Mouse (Mus musculus) A20 (cell line): ENCODE data around the gene Hip1.

Source experiments
- DNase-seq: peaks from one replicate; pipeline ENCODE4 v3.0.0-alpha.2; 2011; ENCODE audit warnings: low read depth, low spot score

The Hip1 gene

GRCm38 (mm10) chr5:135544865-135545797, at the start of gene Hip1:
Gene Hip1 (minus strand): TSS chr5:135545120.
- DNase-seq = peak; percentile 99

DNA sequence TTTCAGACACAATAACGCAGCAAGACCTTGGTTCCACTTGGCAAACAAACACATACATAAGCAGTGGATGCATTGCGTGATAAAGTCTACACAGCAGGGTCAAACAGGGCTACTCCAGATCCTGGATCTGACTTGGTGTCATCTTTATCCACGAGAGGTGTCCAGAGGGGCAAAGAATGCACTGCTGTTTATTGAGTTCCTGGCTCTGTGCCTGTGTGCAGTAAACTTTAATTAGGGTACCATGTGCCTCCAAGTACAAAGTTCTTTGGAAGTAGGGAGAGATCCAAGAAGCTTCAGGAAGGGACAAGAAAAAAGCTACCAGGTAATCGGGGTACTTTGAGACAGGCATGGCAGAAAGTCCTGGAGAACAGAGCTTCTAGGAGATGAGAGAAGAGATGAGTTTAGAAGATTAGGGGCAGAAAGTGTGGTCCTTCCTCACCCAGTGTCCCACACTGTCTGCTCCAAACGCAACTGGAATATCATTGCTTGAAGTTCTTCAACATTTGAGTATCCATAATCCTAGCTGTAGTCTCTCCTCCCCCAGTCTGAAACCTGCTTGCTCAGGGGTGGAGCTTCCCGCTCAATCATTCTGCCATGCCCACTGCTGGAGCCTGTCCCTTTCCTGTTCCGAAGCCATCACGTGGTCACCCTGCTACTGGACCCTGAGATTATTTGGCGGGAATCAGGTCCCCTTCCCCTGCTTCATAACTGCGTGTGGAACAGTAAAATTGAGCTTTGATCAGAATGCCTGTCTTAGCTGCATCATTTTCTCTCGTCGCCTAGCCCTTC, 45.3 kb upstream of the Hip1 start:
- DNase-seq = no peak

DNA sequence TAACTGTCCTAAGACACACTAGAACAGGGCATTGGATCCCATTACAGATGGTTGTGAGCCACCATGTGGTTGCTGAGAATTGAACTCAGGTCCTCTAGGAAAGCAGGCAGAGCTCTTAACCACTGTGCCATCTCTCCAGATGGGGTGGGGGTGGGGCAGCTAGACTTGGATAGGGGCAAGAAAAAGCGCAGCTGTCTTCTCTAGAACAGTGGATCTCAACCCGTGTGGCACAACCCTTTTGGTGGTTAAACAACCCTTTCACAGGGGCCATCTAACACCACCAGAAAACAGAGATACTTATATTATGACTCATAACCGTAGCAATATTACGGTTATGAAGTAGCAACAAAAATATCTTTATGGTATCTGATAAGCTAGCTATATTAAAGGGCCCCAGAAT, 42.8 kb upstream of the Hip1 start:
- DNase-seq = no peak

GRCm38 (mm10) chr5:135585691-135586090, 40.8 kb upstream of the Hip1 start:
- no peak for DNase-seq

DNA sequence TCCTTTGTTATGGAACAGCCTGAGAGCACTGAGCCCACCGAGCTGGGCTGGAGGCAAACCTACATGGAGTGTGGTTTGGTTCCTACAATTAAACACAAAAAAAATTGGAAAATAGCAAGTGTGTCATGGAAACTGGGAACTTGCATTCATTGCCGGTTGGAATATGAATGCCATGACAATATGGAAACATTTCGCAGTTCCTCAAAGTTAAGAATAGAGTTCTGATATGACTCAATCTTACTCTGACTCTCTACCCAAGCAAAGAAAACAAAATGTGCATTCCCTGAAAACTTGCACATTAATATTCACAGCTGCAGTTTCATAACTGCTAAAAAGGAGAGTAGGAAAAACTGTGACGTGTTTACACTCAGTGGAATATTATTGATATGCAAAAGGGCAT, 37.4 kb upstream of the Hip1 start:
- DNase-seq = no peak

DNA sequence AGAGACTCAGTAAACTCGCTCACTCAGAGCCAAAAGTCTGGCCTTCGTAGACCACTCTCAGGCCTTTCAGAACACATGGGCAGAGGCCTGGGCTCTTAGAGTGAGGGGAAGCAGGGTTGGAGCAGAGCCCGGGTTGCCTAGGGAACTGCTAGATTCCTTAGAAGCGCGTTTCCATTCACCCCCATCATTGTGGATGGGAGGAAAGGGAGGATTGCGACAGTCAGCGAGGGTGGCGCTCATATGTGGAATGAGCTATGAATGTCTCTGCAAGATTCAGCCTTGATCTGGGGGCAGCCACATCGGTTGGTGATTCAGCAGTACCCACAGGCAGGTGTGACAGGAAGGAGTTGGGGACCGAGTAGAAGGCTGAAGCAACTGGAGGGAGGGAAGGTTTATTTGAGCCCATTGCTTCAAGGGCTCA, 34.4 kb upstream of the Hip1 start:
- DNase-seq = no peak

DNA sequence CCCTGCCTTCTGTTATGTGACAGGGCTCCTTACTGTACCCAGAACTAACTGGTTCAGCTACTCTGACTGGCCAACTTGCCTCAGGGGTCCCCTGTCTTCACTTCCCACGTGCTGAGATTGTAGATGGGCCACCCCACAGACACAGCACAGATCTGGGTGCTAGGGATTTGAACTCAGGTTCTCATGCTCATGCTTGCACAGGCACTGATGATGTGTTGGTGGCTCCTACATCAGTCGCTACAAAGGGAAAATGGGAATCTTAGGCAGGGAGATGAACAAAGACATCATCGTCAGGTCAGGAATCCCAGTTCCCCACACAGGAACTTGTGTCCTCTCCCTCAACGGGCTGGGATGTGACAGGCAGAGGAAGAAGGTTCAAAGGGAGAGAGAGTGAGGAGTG, 31.1 kb upstream of the Hip1 start:
- DNase-seq = no peak

GRCm38 (mm10) chr5:135573006-135573405, 28.1 kb upstream of the Hip1 start, which contains the start of gene Ccl24:
Gene Ccl24 (minus strand): TSS chr5:135573049.
- no peak for DNase-seq

- DNase-seq = peak; percentile 82
Measured at GRCm38 (mm10) chr5:135568698-135569097, 23.8 kb upstream of the Hip1 start.

DNA sequence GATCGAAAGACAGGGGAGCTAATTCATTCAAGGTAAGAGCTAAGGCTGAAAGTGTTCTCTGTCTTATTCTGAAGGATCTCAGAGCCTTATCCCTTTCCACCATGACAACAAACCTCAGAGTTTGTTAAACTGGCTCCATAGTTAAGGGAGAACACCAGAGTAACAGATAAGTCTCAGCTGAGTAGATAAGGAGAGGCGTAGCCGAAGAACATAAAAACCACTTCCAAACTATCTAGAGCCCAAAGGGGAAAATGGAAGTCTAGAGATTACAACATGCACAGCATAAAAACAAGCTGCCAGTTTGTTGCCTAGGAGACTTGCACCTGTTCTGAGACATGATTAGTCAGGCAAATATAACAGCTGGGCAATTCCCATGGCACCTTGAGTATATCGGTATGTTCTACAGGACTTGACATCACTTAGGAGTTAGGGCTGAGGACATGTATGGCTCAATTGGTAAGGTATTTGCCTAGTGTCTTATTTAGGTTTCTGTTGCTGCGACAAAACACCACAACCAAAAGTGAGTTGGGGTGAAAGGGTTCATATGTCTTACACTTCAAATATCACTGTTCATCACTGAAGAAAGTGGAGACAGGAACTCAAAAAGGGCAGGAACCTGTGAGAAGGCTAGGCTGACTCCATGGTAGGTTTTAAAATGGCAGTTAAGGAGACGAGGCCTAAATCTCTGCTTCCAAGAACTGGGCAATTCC, 22.8 kb upstream of the Hip1 start:
- DNase-seq = peak; percentile 64

DNA sequence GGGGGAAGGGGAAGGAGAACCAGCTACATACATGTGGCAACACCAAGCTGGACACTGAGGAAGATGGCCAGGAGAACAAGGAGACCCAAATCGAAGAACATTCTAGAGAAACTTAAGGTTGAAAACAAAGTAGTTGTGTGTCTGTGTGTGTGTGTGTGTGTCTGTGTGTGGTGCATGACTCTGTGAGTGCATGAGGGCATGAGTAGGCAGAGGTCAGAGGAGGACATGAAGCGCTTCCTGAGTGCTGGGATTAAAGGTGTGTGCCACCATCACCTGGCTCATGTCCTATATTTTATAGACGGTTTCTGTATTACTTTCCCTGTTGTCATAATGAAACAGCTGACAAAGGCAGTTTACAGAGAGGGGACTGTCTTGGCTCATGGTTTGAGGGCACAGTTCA, 18.5 kb upstream of the Hip1 start, which contains the start of gene Ccl26:
TSS of gene Ccl26 (minus strand) at position 101 of the 400 bp plus-strand sequence.
- no peak for DNase-seq

GRCm38 (mm10) chr5:135557671-135558070, 12.8 kb upstream of the Hip1 start:
- no peak for DNase-seq

DNA sequence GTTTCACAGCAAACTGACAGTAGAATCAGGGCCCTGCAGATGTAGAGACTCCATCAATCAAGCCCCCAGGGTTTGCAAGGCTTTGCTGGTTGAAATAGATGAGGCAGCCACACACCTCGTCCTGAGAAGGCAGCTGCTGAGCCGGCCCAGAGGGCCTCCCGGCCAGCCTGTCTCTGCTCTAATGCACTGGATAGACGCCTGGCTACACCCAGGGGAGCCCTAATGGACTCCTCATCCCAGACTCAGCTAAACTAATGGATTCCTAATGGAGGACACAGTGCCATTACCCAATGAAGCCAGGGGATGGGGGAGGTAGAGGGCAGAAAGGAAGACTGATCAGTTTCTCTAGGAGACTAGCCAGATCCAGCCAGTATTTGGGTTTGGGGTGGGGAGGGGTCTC, 12.1 kb upstream of the Hip1 start:
- DNase-seq = no peak

- no peak for DNase-seq
Measured at GRCm38 (mm10) chr5:135556259-135556658, 11.3 kb upstream of the Hip1 start.

GRCm38 (mm10) chr5:135551591-135551990, 6.7 kb upstream of the Hip1 start:
- DNase-seq = no peak

DNA sequence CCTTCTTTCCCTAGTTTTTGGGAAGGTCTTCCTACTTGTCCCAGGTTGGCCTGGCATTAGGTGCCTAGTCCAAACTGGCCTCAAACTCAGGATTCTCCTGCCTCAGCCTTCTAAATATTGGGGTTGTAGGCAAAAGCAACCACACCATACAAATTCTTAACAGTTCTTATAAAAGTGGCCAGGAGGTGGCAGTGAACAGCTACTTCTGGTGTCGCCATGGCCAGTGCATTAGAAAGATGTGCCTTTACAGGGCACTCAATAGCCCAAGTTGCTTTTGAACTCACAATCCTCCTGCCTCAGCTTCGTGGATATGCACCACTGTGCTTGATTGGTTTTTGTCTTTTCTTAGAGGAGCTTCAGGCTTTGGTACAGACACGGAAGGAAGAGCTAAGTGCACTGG, 6.0 kb upstream of the Hip1 start:
- DNase-seq = peak; percentile 74

- DNase-seq = no peak
Measured at GRCm38 (mm10) chr5:135547990-135548389, 3.1 kb upstream of the Hip1 start.

GRCm38 (mm10) chr5:135544032-135544558, 825 bp downstream of the Hip1 start:
- no peak for DNase-seq

DNA sequence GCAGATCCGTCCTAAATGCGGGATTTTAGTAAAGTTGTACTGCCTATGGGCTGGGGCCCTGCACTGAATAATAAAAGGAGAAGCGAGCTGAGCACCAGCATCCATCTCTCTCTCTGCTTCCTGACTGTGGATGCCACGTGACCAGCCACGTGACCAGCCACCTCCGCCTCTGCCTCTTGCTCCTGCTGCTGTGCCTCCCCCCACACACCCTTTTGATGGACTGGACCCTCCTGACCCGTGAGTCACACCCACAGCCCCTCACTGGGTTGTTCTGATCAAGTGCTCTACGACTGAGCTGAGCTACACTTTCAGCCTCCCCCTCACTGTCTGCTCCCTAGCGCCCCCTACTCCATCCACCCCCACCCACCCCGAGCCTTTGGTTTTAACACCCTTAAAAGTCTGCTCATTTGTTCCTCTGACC, 7.1 kb downstream of the Hip1 start:
- DNase-seq = peak; percentile 75

DNA sequence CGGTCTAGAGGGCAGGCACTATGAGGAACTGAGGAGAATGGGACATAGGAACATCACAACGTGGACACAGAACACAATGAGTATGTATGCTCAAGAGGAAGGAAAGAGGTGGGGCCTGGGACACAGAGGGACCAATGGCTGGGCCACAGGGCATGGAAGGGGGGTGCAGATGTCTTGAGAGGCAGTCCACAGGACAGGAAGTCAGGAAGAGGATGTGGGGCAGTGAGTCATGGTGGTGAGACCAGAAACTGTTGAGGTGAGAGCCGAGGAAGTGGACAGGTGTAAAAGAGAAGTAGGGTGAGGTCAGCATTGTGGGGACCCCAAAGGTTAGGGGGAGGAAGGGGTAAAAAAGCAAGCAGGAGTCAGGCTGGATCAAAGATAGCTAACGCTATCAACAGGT, 7.6 kb downstream of the Hip1 start:
- peak; percentile 64 for DNase-seq

DNA sequence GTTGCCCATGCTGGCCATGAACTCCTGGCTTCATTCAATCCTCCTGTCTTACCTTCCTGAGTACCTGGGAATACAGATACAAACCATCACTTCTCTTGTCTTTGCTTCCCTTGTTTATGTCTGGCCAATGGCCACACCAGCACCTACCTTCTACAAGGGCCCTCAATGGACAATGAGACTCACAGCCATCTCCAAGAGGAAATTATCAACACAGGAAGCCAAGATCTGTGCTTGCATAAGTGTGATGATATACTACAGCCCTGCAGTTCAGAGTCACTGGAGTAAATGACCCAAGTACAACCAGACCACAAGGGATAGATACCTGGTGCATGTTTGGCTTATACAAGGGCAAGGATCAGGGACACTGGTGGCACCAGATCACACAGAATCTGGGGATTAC, 9.1 kb downstream of the Hip1 start:
- DNase-seq = no peak

DNA sequence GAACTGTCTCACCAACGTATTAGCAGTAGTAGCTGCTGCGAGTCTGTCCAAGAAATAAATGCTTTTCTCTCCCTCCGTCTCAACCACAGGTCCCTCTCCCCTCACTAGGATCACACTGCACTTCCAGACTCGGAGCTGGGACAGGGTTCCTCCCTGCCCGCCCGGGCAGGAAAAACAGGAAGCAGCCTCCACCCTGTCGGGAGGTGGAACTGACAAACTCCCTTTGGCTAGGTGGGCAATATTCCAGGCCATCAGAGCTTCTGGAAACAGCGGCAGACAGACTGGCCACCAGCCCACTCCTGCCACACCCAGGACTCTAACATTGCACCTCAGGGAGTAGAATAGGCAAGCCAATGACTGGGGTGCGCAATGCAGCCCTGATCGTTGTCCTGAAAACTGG, 11.5 kb downstream of the Hip1 start:
- DNase-seq = no peak
